Mouse (Mus musculus) macrophage (primary cell): ENCODE measurements around the gene Hyou1. TPM values are rescaled to one million over a fixed set of nuclear protein-coding genes. Genes with fewer than 3 reads are reported as not detected.
"Not testable (repeated sequence)": the region's sequence is repeated elsewhere in the genome, so short reads cannot be mapped to it uniquely, and the experiment has no call there.

Experiments used
- H3K27ac ChIP-seq: fragments of 350-480 bp; formaldehyde crosslinking; 2 replicates; pipeline ENCODE4 v1.9.0; 2021
- H3K36me3 ChIP-seq: fragments of 350-480 bp; formaldehyde crosslinking; 2 replicates; pipeline ENCODE4 v1.9.0; 2021; ENCODE audit errors: inconsistent target
- H3K4me3 ChIP-seq: fragments of 350-480 bp; formaldehyde crosslinking; 2 replicates; pipeline ENCODE4 v1.9.0; 2021; ENCODE audit errors: inconsistent target
- H3K79me2 ChIP-seq: fragments of 350-480 bp; formaldehyde crosslinking; 2 replicates; pipeline ENCODE4 v1.9.0; 2021; ENCODE audit errors: inconsistent target
- WGBS: methylation state at CpG from one replicate; pipeline ENCODE4 v1.1.7; 2026; ENCODE audit warnings: inconsistent platforms; ENCODE audit not compliant: missing documents; 5-methylcytosine and 5-hydroxymethylcytosine counted together
- polyA plus RNA-seq: library from polyadenylated mRNA; stranded (reverse); fragments of 250-400 nt; gene quantifications from 3 replicates; pipeline ENCODE4 v1.2.4, GENCODE M21; 2018; ENCODE audit warnings: inconsistent platforms

The Hyou1 gene
- polyA plus RNA-seq, 1 experiment from 2014 or later, result 57.6 TPM

- Histone ChIP-seq H3K79me2 (peaks cover 25% of the 10 kb centered on the region), H3K4me3 (no peak overlapping the region), H3K36me3 (peaks cover under 1% of the 10 kb centered on the region; the same call in 1 of the 2 replicates), H3K27ac (no peak overlapping the region)
- WGBS, result 97% methylated on average over 6 of the region's 6 CpGs
These were observed 3.1 kb upstream of the Hyou1 start for GRCm38 (mm10) chr9:44376141-44376540.

GRCm38 (mm10) chr9:44377335-44377734, 2.0 kb upstream of the Hyou1 start:
- WGBS, result 82% methylated on average over 2 of the region's 2 CpGs
- H3K27ac ChIP-seq, result not testable (repeated sequence)

DNA sequence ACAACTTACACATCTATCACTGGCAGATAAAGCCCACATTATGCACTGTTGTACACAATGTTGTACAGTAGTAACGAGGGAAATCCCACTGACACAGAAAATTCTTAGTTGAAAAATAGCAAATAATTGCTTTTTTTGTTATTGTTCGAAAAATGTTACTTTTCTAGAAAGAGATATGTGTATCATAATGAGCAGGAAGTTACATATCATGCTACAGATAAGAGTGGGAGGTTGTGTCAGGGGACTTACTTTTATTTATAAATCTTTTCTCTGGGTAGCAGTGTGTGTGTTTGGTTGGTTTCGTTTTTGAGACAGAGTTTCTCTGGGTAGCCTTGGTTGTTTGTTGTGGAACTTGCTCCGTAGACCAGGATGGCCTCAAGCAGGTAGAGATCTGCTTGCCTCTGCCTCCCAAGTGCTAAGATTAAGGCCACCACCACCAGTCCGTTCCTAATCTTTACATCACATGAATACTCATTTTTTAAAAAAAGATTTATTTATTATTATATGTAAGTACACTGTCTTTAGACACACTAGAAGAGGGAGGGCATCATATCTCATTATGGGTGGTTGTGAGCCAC, 1.0 kb upstream of the Hyou1 start:
- Histone ChIP-seq H3K4me3 (peak overlapping the region; percentile 80), H3K79me2 (peaks cover 33% of the 10 kb centered on the region), H3K36me3 (peaks cover 21% of the 10 kb centered on the region), H3K27ac (peak overlapping the region; percentile 52; the same call in 1 of the 2 replicates)
- 57% methylated on average over 5 of the region's 5 CpGs for WGBS

More at GRCm38 (mm10) chr9:44377335-44377734, 2.0 kb upstream of the Hyou1 start:
- peaks cover 33% of the 10 kb centered on the region for H3K79me2 ChIP-seq
- H3K36me3 ChIP-seq, result peaks cover 12% of the 10 kb centered on the region
- H3K4me3 ChIP-seq, result not testable (repeated sequence)

GRCm38 (mm10) chr9:44379862-44380261, 572 bp downstream of the Hyou1 start:
- peak overlapping the region; percentile 82 for H3K4me3 ChIP-seq
- H3K27ac ChIP-seq, result peak overlapping the region; percentile 39
- H3K79me2 ChIP-seq, result peaks cover 33% of the 10 kb centered on the region
- H3K36me3 ChIP-seq, result peaks cover 36% of the 10 kb centered on the region
- WGBS, result under 1% methylated on average over 14 of the region's 15 CpGs

DNA sequence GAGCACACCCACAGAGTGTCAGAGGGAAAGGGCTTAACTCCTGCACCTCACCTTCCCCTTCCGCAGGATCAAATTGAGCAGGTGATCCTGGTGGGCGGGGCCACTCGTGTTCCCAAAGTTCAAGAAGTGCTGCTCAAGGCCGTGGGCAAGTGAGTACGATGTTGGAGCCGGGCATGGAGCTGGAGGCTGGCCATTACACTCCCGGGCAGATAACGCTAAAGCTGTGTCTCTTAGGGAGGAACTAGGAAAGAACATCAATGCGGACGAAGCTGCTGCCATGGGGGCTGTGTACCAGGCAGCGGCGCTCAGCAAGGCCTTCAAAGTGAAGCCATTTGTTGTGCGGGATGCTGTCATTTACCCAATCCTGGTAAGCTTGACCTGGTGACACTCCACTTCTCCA, 5.3 kb downstream of the Hyou1 start:
- no peak overlapping the region for H3K4me3 ChIP-seq
- 94% methylated on average over 10 of the region's 13 CpGs for WGBS
- H3K27ac ChIP-seq, result no peak overlapping the region
- H3K36me3 ChIP-seq, result peaks cover 83% of the 10 kb centered on the region
- peaks cover 23% of the 10 kb centered on the region for H3K79me2 ChIP-seq

GRCm38 (mm10) chr9:44387221-44387620, 7.9 kb downstream of the Hyou1 start:
- Histone ChIP-seq H3K36me3 (peaks cover 74% of the 10 kb centered on the region), H3K27ac (no peak overlapping the region), H3K4me3 (no peak overlapping the region), H3K79me2 (no peaks in the 10 kb centered on the region)
- WGBS, result 92% methylated on average over 3 of the region's 3 CpGs

GRCm38 (mm10) chr9:44389273-44389672, 10.0 kb downstream of the Hyou1 start:
- 60% methylated on average over 8 of the region's 8 CpGs for WGBS

DNA sequence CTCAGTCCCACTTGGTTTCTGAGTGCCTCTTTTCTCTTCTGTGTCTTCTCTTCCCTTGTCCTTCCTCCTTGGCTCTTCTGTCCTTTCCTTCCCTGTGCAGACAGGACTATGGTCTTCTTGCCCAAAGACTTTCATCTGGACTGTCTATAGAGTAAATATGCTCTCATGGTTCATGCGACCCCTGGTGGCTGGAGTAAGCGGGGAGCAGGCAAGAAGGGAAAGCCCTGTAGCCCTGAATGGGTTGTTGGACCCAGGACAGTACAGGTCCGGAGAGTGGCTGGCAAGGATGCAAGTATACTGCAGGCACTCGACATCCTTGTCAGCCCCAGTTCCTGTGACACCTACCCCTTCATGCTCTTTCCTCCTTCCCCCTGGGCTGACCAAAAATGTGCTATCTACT, 12.2 kb downstream of the Hyou1 start:
- no peaks in the 10 kb centered on the region for H3K79me2 ChIP-seq
- H3K4me3 ChIP-seq, result no peak overlapping the region
- WGBS, result 32% methylated on average over 4 of the region's 4 CpGs
- peaks cover 33% of the 10 kb centered on the region; the same call in 1 of the 2 replicates for H3K36me3 ChIP-seq
- no peak overlapping the region for H3K27ac ChIP-seq

More at GRCm38 (mm10) chr9:44389273-44389672, 10.0 kb downstream of the Hyou1 start:
- Histone ChIP-seq H3K4me3 (no peak overlapping the region), H3K27ac (no peak overlapping the region), H3K79me2 (no peaks in the 10 kb centered on the region), H3K36me3 (peaks cover 54% of the 10 kb centered on the region)

DNA sequence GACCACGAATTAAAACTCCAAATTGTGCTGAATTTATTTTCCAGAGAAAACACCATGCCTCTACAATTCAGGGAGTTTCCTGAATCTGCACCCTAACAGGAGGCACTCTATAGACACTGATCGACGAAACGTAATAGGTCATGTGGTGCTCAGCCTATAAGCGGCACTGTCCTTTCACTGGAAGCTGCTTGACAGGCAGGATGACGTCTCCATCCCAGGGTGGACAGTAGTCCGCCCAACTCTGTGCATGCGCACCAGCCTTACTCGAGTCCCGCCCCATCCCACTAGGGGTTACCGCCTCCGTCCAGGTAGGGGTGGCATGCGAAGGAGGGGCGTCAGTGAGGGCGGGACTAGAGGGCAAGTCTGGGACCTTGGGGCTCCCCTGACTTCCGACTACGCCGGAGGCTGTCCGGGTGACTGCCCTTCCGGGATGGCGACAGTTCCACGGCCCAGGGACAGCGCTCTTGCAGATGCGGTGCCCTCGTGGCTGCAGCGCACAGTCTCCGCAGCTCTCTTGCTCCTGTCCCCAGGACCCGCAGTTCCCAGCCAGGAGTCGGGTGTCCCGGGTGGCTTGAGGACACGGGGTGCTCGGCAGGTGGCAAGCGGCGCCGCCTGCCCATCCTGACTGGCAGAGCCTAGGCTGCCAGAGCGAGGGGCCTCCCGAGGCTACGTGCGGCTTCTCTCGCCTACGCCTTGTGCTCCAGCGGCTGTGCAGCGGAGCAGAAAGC, 17.6 kb downstream of the Hyou1 start, which contains the start of gene Slc37a4:
Gene Slc37a4, plus strand, starts transcription at position 169 of the 728 bp plus-strand sequence.
- H3K36me3 ChIP-seq, result peaks cover 19% of the 10 kb centered on the region; the same call in 1 of the 2 replicates

GRCm38 (mm10) chr9:44398087-44398486, 18.8 kb downstream of the Hyou1 start:
- 63% methylated on average over 4 of the region's 4 CpGs for WGBS
- H3K27ac ChIP-seq, result peak overlapping the region; percentile 66
- H3K4me3 ChIP-seq, result peak overlapping the region; percentile 72
- H3K36me3 ChIP-seq, result peaks cover 30% of the 10 kb centered on the region
- H3K79me2 ChIP-seq, result no peaks in the 10 kb centered on the region

More for the DNA sequence above, 17.6 kb downstream of the Hyou1 start, which contains the start of gene Slc37a4:
- Histone ChIP-seq H3K79me2 (no peaks in the 10 kb centered on the region), H3K27ac (peak within 1 kb of the TSS; percentile 66), H3K4me3 (peak within 1 kb of the TSS; percentile 72)
- under 1% methylated on average over 43 of the region's 43 CpGs for WGBS

DNA sequence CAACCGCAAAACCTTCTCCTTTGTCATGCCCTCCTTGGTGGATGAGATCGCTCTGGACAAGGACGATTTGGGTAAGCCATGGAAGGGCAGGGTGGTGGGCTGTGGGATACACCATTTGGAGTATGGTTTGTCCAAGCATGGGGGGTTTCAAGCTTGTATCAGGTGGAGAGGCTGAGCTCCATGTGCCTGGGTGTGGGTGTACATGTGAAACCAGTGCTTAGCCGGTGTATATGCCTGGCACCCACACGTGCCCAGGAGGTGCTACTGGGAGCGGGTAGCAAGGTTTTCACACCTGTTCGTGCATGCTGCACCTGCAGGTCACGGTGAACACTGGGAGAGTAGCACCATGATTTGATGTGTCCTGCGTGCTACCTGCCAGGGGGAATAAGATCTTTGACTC, 19.3 kb downstream of the Hyou1 start:
- Histone ChIP-seq H3K36me3 (peaks cover 35% of the 10 kb centered on the region), H3K4me3 (no peak overlapping the region), H3K27ac (peak overlapping the region; percentile 66; the same call in 1 of the 2 replicates), H3K79me2 (no peaks in the 10 kb centered on the region; the same call in 1 of the 2 replicates)
- 96% methylated on average over 9 of the region's 9 CpGs for WGBS

- Histone ChIP-seq H3K27ac (no peak overlapping the region), H3K36me3 (peaks cover 42% of the 10 kb centered on the region), H3K4me3 (no peak overlapping the region), H3K79me2 (peaks cover 5% of the 10 kb centered on the region; the same call in 1 of the 2 replicates)
- 95% methylated on average over 13 of the region's 13 CpGs for WGBS
These were observed 20.0 kb downstream of the Hyou1 start for GRCm38 (mm10) chr9:44399114-44399794.

DNA sequence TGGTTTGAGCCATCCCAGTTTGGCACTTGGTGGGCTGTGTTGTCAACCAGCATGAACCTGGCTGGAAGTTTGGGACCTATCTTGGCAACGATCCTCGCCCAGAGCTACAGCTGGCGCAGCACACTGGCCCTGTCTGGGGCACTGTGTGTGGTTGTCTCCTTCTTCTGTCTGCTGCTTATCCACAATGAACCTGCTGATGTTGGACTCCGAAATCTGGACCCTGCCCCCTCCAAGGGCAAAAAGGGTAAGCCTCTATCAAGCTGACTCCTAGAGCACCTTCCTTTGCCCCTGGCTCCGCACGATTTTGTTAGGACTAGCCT, 20.5 kb downstream of the Hyou1 start:
- 90% methylated on average over 6 of the region's 6 CpGs for whole genome bisulfite sequencing
- peaks cover 47% of the 10 kb centered on the region for H3K36me3 ChIP-seq
- H3K4me3 ChIP-seq, result no peak overlapping the region
- H3K27ac ChIP-seq, result no peak overlapping the region
- H3K79me2 ChIP-seq, result peaks cover 10% of the 10 kb centered on the region; the same call in 1 of the 2 replicates

- Histone ChIP-seq H3K27ac (no peak overlapping the region), H3K79me2 (peaks cover 23% of the 10 kb centered on the region), H3K36me3 (peaks cover 51% of the 10 kb centered on the region), H3K4me3 (no peak overlapping the region)
- 92% methylated on average over 4 of the region's 4 CpGs for WGBS
These were observed 21.8 kb downstream of the Hyou1 start for GRCm38 (mm10) chr9:44401081-44401480.
